Mouse (Mus musculus) heart, adult 9 months (tissue): ENCODE results near the gene Rtf1.
"Not testable (repeated sequence)": the region's sequence is repeated elsewhere in the genome, so short reads cannot be mapped to it uniquely, and the experiment has no call there.

Experiments
- DNase-seq, 2 experiments: peaks; one replicate each; pipeline ENCODE4 v3.0.0; 2022; ENCODE audit warnings: low spot score in 2 of 2

Rtf1 gene

DNA sequence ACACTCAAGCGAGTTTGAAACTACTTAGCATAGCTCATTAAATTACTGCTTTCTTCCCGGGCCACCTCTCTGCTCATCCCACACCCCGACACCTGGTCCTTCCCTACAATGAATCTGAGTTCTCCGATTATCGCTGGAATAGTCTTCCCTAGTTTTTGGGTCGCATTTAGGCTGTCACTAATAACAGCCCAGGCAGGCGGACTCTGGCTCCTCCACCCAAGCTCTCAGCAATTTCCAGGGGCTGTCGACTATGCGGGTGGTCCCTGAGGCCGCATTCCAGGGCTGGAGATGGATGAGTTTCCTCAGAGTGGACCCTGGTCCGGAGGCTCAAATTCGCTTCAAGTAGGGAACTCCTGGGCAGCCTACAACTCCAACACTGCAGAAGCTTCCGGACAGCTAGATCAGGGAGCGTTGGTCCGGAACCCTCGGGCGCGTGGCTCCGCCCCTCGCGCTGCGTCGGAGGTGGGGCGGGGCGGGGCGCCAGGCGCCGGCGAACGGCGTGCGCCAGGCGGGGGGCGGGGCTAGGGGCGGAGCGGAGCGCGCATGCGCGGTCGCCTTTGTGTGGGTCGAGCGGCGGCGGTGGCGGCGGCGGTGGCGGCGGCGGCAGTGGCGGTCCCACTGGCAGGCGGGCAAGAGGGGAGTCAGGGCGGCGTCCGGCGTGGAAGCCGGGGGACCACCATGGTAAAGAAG lies at the start of gene Rtf1:
TSS of gene Rtf1 (plus strand) at position 544 of the 690 bp plus-strand sequence.
- peak; percentile 87 to 92 for DNase-seq

DNA sequence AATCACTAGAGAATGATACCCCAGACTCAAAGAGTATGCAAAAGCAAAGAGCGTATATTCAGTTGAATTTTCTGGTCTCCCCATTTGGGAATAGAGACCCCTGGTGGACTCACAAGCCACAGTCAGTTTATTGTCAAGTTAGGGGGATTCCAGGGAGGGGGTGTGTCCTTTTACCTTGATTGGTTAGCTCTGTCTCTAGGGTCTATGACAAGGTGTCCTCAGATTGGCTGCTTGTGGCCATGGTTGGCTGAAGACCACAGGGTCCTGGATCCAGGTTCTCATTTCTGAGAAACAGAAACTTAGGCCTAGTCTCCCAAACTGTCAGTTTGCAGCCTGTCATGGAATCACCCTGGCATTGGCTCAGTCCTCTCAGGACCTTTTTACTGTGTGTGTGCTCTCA lies 38.1 kb upstream of the Rtf1 start:
- no peak for DNase-seq

DNA sequence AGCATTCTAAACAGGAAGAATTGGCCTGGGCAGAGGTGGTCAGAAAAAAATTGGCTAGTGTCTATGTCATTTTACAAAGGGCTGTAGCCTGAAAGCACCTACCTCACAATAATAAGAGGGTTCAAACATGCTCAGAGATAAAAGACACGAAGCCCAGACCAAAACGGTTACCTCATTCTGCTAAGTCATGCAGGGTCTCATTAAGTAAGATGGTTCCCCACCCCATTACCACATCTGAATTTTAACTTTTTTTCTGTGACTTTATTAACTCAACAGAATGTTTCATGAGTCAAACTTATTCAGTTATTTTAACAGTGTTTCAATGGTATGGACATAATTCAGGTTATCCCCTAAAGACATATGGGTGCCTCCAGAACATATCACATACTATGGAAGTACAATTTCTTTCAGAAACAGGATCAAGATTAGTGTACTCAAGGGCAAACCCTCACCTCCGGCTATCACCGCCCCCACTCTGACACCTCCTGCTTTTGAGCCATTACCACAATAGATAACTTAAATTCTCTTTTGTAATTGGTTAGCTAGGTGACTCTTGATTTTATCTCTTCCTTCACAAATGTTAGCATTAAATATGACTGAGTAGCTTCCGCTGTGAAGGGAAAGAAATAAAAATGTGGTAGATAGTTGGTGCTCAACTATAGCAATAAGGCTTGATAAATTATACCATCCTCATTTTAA lies 33.5 kb upstream of the Rtf1 start:
- DNase-seq, result no peak

DNA sequence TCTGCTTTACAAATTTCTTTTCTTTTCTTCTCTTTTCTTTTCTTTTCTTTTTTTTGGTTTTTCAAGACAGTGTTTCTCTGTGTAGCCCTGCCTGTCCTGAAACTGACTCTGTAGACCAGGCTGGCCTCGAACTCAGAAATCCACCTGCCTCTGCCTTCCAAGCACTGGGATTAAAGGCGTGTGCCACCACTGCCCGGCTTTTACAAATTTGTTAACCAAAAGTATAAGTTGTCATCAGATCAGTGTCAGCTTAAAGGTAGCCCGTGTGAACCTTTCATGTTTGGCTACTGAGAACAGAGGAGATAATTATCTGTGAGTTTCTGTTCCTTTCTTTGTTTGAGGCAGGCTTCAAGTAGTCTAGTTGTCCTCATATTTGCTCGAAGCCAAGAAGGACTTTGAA lies 30.6 kb upstream of the Rtf1 start:
- DNase-seq, result no peak

GRCm38 (mm10) chr2:119662220-119663182 lies 12.4 kb upstream of the Rtf1 start, which contains the start of gene Ndufaf1:
Gene Ndufaf1, minus strand, starts transcription at chr2:119662827.
- peak; percentile 60 to 84 for DNase-seq

DNA sequence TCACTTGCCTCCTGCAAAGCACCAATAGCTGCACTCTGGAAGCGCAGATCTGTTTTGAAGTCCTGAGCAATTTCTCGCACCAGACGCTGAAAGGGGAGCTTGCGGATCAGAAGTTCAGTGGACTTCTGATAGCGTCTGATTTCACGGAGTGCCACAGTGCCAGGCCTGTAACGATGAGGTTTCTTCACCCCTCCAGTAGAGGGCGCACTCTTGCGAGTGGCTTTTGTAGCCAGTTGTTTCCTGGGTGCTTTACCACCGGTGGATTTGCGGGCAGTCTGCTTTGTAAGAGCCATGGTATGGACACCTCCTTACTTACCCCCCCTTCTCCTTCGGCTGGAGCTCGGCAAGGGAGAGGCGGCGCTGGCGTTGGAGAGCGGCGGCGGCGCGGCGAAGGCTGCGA lies 9.1 kb upstream of the Rtf1 start:
- not testable (repeated sequence) for DNase-seq

GRCm38 (mm10) chr2:119669010-119669409 lies 5.9 kb upstream of the Rtf1 start:
- DNase-seq, result no peak

DNA sequence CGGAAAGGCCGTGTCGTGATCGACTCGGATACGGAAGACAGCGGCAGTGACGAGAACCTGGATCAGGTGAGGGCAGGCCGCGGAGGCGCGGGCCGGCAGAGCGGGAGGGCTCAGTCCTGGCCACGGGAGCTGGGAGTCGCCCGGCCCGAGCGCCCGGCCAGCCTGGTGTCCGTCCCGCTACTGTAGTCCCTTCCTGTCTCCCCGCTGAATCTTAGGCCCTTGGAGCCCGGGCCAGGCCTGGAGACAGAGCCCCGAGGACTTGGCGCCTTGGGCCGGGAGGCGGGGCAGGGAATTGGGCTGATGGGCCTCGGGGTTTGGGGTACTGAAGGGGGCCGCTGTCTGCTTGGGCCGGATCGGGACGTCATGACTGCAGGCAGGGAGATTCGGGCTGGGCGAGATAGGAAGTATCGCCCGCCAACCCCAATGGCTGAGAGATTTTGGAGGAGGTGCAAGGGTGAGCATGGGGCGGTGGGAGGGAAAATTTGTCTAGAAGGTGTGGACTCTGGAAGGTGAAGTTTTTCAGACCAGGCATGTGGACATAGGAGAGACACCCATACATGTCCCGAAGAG lies 432 bp downstream of the Rtf1 start:
- DNase-seq, result no peak

DNA sequence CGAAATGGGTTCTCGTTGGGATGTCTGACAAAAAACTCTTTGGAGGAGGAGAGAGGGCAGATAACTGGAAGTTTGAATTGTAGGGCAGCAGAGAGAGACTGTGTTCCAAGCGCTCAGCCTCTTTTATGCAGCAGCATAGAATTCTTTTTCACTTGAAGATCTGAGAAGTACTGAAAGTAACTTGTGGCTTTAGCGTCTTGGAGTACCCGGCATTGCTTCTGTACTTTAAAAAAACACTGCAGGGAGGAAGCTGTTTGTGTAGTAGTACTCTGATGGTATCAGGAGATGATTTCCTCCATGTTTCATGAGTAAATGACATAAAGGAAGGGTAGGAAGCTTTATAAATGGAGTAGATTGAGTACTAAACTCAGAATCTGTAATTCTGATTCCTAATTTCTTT lies 963 bp downstream of the Rtf1 start:
- DNase-seq, result no peak

- DNase-seq, result no peak
These were observed 8.8 kb downstream of the Rtf1 start for GRCm38 (mm10) chr2:119683706-119684105.

GRCm38 (mm10) chr2:119692003-119692701 lies 17.3 kb downstream of the Rtf1 start:
- no peak for DNase-seq

DNA sequence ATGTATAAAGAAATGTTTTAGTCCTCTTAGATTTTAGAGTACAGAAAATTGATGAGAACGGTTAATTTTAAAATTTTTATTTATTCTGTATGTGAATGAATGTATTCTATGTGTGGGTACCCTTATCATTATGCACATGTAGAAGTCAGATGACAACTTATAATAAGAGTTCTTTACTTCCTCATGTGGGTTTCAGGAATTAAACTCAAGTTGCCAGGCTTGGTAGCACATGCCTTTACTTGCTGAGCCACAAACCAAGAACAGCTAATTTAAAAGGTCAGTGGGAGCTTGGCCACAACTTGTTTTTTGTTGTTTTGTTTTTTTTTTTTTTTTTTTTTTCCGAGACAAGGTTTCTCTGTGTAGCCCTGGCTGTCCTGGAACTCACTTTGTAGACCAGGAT lies 20.0 kb downstream of the Rtf1 start:
- no peak for DNase-seq

DNA sequence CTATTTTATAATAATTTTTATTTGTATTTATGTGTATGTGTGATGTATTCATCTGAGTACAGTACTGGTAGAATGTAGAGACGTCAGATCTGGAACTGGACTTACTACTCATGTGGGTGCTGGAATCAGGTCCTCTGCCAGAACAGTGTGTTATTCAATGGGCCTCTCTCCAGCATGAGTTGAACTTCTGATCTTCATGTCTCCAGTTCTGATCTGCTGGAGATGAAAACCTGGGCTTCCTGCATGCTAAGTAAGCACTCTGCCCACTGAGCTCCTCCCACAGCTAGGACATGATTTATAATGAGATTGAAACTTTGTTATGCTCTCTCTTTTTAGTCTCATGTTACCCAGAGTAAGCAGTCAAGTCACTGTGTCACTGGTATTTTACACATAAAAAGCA lies 21.2 kb downstream of the Rtf1 start:
- DNase-seq, result no peak

DNA sequence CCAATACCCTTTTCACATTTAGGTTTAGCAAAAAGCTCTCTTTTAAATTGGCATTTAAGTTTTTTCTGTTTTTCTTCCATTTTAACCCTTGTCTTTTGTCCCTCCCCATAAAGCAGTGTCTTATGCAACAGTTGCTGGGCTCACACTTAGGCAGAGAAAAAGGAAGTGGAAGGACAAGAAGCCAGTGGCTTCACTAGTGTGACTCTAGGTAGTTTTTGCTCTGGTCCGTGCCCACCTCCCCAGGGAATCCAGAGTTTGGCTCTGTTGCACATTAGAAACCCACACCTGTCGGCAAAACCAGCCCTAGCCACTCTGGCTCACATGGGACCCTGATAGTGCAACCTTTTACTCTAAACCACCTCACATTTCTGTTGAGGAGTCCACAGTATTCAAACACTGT lies 23.6 kb downstream of the Rtf1 start:
- no peak for DNase-seq

DNA sequence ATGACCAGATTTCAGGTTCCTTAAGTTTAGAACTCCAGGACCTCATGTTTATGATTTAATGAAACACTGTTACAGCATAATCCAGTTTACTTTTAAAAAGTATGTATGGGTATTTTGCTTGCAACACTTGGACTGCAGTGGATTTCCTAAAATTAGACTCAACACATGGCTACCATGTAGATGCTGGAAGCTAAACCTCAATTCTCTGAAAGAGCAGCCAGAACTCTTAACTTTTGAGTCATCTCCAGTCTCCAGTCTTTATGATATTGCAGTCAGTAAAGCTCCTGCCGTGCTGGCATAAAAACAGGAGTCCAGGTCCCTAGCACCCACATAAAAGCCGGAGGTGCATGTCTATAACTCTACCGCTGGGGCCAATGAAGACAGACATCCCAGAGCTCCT lies 25.1 kb downstream of the Rtf1 start:
- DNase-seq, result no peak

DNA sequence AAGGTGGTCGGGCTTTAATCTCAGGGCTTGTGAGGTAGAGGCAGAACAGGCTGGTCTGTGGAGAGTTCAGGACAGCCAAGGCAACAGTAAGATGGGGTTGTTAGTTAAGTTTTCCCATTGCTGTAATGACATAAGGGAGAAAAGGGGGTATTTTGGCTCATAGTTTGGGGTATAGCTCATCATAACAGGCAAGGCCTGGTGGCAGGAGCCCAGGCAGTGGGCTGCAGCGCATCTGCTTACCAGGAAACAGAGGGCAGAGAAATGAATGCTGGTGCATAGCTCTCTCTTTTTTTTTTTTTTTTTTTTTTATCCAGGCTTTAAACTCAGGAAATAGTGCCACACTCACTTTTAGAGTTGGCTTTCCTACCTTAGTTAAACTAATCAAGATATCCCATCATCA lies 28.3 kb downstream of the Rtf1 start:
- DNase-seq, result no peak

DNA sequence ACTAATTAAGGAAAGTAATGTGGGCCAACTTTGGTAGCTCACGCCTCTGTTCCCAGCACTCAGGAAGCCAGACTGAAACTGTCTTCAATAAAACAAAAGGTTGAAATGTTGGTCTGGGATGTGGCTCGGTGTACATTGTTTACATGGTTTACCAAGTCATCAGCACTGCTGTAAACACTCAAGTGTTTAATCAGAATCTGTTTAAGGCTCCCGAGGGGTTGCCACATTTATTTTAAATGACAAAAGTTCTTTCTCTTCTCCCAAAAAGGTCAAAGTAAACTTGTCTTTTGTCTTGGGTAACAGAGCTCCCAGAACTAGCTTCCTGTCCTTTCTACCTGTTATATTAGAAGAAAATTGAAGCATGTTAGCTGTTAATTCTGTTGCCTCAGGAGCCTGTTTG lies 32.8 kb downstream of the Rtf1 start:
- no peak for DNase-seq

DNA sequence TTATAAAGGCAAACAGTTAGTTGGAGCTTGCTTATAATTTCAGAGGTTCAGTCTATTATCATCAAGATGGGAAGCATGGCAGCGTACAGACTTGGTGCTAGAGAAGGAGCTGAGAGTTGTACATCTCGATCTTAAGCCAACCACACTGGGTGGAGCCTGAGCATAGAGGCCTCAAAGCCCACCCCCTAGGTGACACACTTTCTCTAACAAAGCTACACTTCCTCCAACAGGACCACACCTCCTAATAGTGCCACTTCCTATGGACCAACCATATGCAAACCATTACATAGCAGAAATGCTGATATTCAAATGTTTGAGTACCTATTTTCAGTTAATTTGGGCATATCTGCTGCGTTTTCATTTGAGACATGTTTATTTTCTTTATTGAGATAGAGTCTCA lies 35.1 kb downstream of the Rtf1 start:
- no peak for DNase-seq

DNA sequence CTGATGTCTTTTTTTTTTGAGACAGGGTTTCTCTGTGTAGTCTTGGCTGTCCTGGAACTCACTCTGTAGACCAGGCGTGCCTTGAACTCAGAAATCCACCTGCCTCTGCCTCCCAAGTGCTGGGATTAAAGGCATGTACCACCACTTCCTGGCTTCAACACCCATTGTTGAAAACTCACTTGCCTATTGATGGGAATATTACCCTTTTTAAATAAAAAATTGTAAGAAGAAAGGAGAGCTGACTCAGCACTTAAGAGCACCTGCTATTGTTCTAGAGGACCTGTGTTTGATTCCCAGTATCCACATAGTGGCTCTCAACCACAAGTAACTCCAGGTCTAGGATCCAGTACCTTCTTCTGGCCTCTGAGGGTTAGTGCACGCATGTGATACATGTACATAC lies 41.0 kb downstream of the Rtf1 start:
- DNase-seq, result not testable (repeated sequence)

DNA sequence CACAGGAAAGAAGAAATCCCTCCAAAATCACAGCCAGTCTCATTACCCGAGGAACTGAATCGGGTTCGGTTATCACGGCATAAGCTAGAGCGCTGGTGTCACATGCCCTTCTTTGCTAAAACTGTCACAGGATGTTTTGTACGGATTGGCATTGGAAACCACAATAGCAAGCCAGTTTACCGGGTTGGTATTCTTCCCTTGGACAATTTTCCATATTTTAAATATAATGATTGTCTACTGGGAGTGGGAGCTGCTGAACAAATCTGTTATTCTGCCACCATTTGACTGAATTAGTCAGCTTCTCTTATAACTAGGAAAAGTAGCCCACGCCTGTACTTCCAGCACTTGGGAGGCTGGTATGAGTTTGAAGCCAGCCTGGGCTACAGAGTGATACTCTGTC lies 46.2 kb downstream of the Rtf1 start:
- no peak for DNase-seq

GRCm38 (mm10) chr2:119727762-119728416 lies 53.0 kb downstream of the Rtf1 start:
- no peak for DNase-seq
